Mouse (Mus musculus) myocyte (in vitro differentiated cells): Measurements from ENCODE around the gene Pabpn1.

Experiments used
- E2F4 ChIP-seq: IDR thresholded peaks from one replicate; pipeline ENCODE4 v1.6.1; 2011; ENCODE audit warnings: mild to moderate bottlenecking, control low read depth, moderate library complexity; ENCODE audit not compliant: insufficient read depth
- MYOG ChIP-seq, 3 experiments: IDR thresholded peaks; one replicate each; pipeline ENCODE4 v1.6.1; 2011; ENCODE audit warnings: control low read depth in 2 of 3, low read depth in 2 of 3, mild to moderate bottlenecking in 2 of 3; ENCODE audit not compliant: insufficient read length in 2 of 3, control insufficient read depth in 1 of 3, insufficient read depth in 1 of 3
- POLR2A ChIP-seq: IDR thresholded peaks from one replicate; pipeline ENCODE4 v1.6.1; 2011; ENCODE audit warnings: low read depth, mild to moderate bottlenecking, control low read depth, moderate library complexity; ENCODE audit not compliant: insufficient read length
- POLR2AphosphoS2 ChIP-seq: IDR thresholded peaks from one replicate; pipeline ENCODE4 v1.6.1; 2011; ENCODE audit warnings: low read depth, control low read depth; ENCODE audit not compliant: insufficient read length
- SRF ChIP-seq: IDR thresholded peaks from one replicate; pipeline ENCODE4 v1.6.1; 2011; ENCODE audit warnings: low read depth; ENCODE audit not compliant: control insufficient read depth, insufficient read length
- TCF12 ChIP-seq: IDR thresholded peaks from one replicate; pipeline ENCODE4 v1.6.1; 2011; ENCODE audit warnings: mild to moderate bottlenecking, control low read depth; ENCODE audit not compliant: poor library complexity, insufficient read depth, severe bottlenecking
- USF1 ChIP-seq: IDR thresholded peaks from one replicate; pipeline ENCODE4 v1.6.1; 2011; ENCODE audit warnings: low read depth, mild to moderate bottlenecking, control low read depth, moderate library complexity

DNA sequence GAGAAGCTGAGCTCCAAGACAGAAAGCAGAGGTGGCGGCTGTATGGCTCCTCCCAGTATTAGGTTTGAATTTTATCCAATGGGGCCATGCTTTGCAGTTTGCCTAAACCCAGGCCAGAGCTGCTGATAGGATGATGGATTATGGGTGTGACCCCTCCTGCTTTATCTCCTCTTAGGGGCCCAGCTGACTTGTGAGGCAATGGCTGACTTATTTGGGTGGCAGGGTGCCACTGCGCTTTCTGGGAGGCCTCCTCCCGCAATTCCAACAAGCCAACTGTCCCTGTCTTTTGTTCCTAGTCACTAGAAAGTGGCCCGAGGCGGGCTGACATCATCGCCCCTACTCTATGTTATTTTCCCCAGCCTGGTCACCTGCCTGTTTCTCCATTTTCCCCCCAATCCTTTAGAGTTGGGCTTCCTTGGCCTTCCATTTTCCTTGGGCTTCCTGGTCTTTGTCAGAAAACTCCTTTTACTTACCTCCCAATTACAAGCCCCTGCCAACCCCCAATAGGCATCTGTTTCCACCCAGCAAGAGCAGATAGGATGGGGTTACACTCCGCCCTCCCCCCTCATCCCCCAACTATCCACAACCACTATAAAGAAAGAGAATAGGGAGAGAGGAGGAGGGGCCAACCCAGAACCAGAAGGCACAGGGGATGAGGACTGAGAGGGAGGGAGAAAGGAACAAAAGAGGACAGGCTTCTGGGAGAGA is 32.5 kb downstream of the Pabpn1 start:
- TF ChIP-seq POLR2A (no peak), TCF12 (no peak), E2F4 (no peak), MYOG (IDR thresholded peaks at IDR 0.05; ENCODE audit: control insufficient read depth in 1 of 3, insufficient read depth in 1 of 3, insufficient read length in 2 of 3, low read depth in 2 of 3) (no peak), USF1 (no peak), SRF (no peak), POLR2AphosphoS2 (no peak)
